Mouse (Mus musculus) kidney, postnatal 10 days (tissue): ENCODE results near the gene Gm5065.

Source experiments
- DNase-seq: peaks from one replicate; pipeline ENCODE4 v3.0.0; 2021; ENCODE audit warnings: mixed read lengths

Gm5065 gene

GRCm38 (mm10) chr7:5350237-5350636 lies at the start of gene Gm5065:
Gene Gm5065, plus strand, starts transcription at chr7:5350537.
- no peak for DNase-seq

DNA sequence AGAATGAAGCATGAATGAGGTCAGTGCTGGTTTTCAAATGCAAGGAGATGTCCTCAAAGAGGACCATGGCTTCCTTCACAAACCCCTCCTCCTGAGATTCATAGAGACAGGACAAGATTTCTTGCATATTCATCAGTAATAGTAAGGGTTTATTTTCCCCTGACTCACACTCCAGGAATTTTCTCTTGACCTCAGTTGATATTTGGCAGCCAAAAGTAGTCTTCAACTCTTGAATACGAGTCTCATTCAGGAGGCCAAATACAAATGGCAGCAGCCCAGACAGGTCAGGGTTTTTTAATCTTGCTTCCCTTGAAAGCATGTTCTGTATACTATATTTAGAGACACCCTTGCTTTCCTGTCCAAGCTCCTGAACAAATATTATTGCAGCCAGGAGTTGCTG lies 22.8 kb upstream of the Gm5065 start:
- DNase-seq, result no peak

DNA sequence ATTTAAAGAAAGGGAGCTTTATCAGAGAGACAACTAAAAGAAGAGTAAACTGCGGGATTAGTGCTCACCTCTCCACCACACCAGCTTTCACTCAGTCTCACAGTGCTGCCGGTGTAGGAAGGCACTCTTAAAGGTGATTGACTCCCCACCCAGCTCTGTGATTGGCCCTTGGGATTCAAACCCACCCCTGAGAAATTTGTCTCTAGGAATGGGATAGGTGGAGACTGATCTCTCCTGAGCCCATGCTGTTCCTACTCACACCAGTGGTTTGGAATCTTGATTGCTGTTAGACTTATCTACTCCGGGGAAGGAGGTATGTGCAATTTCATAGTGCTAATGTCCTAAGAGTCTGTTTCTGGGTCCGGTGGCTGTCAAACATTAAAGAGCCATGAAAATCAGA lies 598 bp downstream of the Gm5065 start, which contains the start of gene Nlrp2:
Gene Nlrp2 (minus strand): TSS at position 101 of the 400 bp plus-strand sequence.
- DNase-seq, result no peak

DNA sequence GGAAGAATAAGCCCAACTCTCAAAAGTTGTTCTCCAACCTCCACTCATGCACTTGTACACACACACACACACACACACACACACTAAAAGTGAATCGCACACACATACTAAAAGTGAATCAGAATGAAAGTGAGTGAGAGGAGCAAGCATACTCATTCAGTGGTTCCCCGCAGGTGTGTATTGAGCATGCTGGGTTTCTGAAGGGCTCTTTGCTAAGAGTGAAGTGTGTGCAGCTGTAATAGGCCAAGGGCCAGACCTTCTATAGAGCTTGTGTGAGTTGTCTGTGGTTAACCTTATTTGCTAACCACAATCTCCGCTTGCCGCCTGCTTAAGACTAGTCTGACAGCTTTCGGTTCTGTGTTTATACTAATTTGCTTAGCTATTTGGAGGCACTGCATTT lies 13.3 kb downstream of the Gm5065 start:
- DNase-seq, result no peak

DNA sequence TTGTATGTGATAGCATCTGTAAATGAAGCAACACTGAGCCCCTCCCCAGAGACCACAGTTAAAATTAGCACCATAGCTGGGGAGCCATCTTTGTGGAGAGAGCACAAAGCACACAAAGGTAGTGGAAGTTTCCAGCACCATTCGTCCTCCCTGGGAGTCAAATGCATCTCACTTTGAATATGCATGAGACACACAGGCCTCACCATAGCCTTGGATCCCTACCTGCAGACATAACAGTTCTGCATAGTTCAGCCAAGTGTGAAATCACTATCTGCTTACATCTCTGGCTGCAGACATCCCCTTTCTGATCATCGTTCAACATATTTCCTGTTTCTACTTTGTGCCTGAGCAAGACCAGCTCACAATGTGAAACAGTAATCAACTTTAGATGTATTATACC lies 16.4 kb downstream of the Gm5065 start:
- no peak for DNase-seq

GRCm38 (mm10) chr7:5406201-5406600 lies 55.9 kb downstream of the Gm5065 start:
- DNase-seq, result no peak
